Comparison of ENCODE assay signal across 23 mouse cellular contexts in genomic region chr8:108943132-108943531, GRCm38 (mm10).
A peak's percentile ranks its signal among the peaks of the same experiment; 100 is the strongest.
DNase-seq lines count a peak whose midpoint lies in the region; ATAC-seq lines count a peak whose summit lies in the region.
"Had no signal": no experiment of that assay in that cellular context is flagged by ENCODE, and none has a peak within 500 bp of the region (broad histone marks: within the 10 kb centered on the region; RNA-seq: fewer than 3 reads in every experiment).

No protein-coding gene starts in this region.

- H3K4me2 ChIP-seq in midbrain, embryonic 12.5 days (replicated peaks): no peak overlapping the region
- no peak overlapping the region for H3K4me2 ChIP-seq in forebrain, embryonic 15.5 days (replicated peaks)
- H3K4me2 ChIP-seq in hindbrain, embryonic 15.5 days: no peak overlapping the region
- H3K4me2 ChIP-seq in midbrain, embryonic 16.5 days (ENCODE audit: low read length): no peak overlapping the region
- H3K4me2 ChIP-seq: embryonic facial prominence, embryonic 15.5 days; heart, embryonic 15.5 days; kidney, embryonic 15.5 days; liver, embryonic 15.5 days; neural tube, embryonic 12.5 days had no signal

- peak overlapping the region; percentile 79 for H3K27ac ChIP-seq in midbrain, embryonic 12.5 days (replicated peaks)
- H3K27ac ChIP-seq in midbrain, embryonic 10.5 days (replicated peaks): no peak overlapping the region
- H3K27ac ChIP-seq in forebrain, embryonic 15.5 days (replicated peaks): peak overlapping the region; percentile 76
- H3K27ac ChIP-seq in hindbrain, embryonic 15.5 days (replicated peaks): peak overlapping the region; percentile 35; the same call in 1 of the 2 replicates
- peak overlapping the region; percentile 60 for H3K27ac ChIP-seq in midbrain, embryonic 16.5 days (ENCODE audit: low read length)
- H3K27ac ChIP-seq: embryonic facial prominence, embryonic 15.5 days; heart, embryonic 15.5 days; kidney, embryonic 15.5 days; liver, embryonic 15.5 days had no signal

- WGBS in midbrain, embryonic 12.5 days: 70% methylated on average over 11 of the region's 11 CpGs
- WGBS in midbrain, embryonic 10.5 days: 86% methylated on average over 11 of the region's 11 CpGs
- 34% methylated on average over 11 of the region's 11 CpGs for WGBS in forebrain, embryonic 15.5 days
- WGBS in hindbrain, embryonic 15.5 days: 58% methylated on average over 11 of the region's 11 CpGs
- WGBS in midbrain, embryonic 16.5 days: 54% methylated on average over 11 of the region's 11 CpGs

- H3K4me3 ChIP-seq in midbrain, embryonic 12.5 days: no peak overlapping the region
- H3K4me3 ChIP-seq in midbrain, embryonic 10.5 days: no peak overlapping the region
- no peak overlapping the region for H3K4me3 ChIP-seq in forebrain, embryonic 15.5 days
- H3K4me3 ChIP-seq in hindbrain, embryonic 15.5 days: no peak overlapping the region
- no peak overlapping the region for H3K4me3 ChIP-seq in midbrain, embryonic 16.5 days (ENCODE audit: low read depth, low read length)
- H3K4me3 ChIP-seq: embryonic facial prominence, embryonic 15.5 days; heart, embryonic 15.5 days; kidney, embryonic 15.5 days; liver, embryonic 15.5 days; neural tube, embryonic 12.5 days had no signal

- no peaks in the 10 kb centered on the region for H3K27me3 ChIP-seq in midbrain, embryonic 12.5 days
- no peaks in the 10 kb centered on the region for H3K27me3 ChIP-seq in midbrain, embryonic 10.5 days (ENCODE audit: low read depth, poor library complexity, severe bottlenecking)
- no peaks in the 10 kb centered on the region for H3K27me3 ChIP-seq in forebrain, embryonic 15.5 days
- H3K27me3 ChIP-seq in hindbrain, embryonic 15.5 days: no peaks in the 10 kb centered on the region
- H3K27me3 ChIP-seq in midbrain, embryonic 16.5 days (ENCODE audit: control insufficient read depth, insufficient read depth, low read depth, low read length): no peaks in the 10 kb centered on the region
- H3K27me3 ChIP-seq: embryonic facial prominence, embryonic 15.5 days; heart, embryonic 15.5 days; kidney, embryonic 15.5 days; liver, embryonic 15.5 days; neural tube, embryonic 12.5 days; Patski had no signal

- H3K9ac ChIP-seq in midbrain, embryonic 12.5 days (replicated peaks): no peak overlapping the region
- H3K9ac ChIP-seq in forebrain, embryonic 15.5 days (replicated peaks): no peak overlapping the region
- H3K9ac ChIP-seq in hindbrain, embryonic 15.5 days: no peak overlapping the region
- H3K9ac ChIP-seq in midbrain, embryonic 16.5 days (ENCODE audit: low read depth, low read length): no peak overlapping the region
- H3K9ac ChIP-seq: embryonic facial prominence, embryonic 15.5 days; heart, embryonic 15.5 days; kidney, embryonic 15.5 days; liver, embryonic 15.5 days; neural tube, embryonic 12.5 days had no signal

- H3K9me3 ChIP-seq in midbrain, embryonic 12.5 days: peaks cover 16% of the 10 kb centered on the region
- peaks cover 25% of the 10 kb centered on the region for H3K9me3 ChIP-seq in midbrain, embryonic 10.5 days (replicated peaks)
- no peaks in the 10 kb centered on the region for H3K9me3 ChIP-seq in forebrain, embryonic 15.5 days
- H3K9me3 ChIP-seq in hindbrain, embryonic 15.5 days: no peaks in the 10 kb centered on the region
- no peaks in the 10 kb centered on the region; the same call in 1 of the 2 replicates for H3K9me3 ChIP-seq in midbrain, embryonic 16.5 days (replicated peaks; ENCODE audit: control insufficient read depth, low read length, poor library complexity, severe bottlenecking)
- H3K9me3 ChIP-seq: heart, embryonic 15.5 days; liver, embryonic 15.5 days had no signal

- peak; percentile 45; the same call in 1 of the 2 replicates for ATAC-seq in midbrain, embryonic 12.5 days (ENCODE audit: low FRiP score, low read depth)
- 0 out of 2 replicates have a peak, but pooled peaks have one; percentile 57 for ATAC-seq in forebrain, embryonic 15.5 days (replicated peaks)
- ATAC-seq in hindbrain, embryonic 15.5 days (ENCODE audit: low FRiP score, low read depth): peak; percentile 67; the same call in 1 of the 2 replicates
- peak; percentile 40; the same call in 1 of the 2 replicates for ATAC-seq in midbrain, embryonic 16.5 days
- no peak for ATAC-seq in CD4-positive, CD25-positive, alpha-beta regulatory T cell, adult 4 months
- ATAC-seq: activated CD4-positive, CD25-positive, alpha-beta regulatory T cell, adult 4 months; inflammation-experienced regulatory T-cells, adult 6 months; Patski had no signal

- H3K36me3 ChIP-seq in midbrain, embryonic 12.5 days: peaks cover 59% of the 10 kb centered on the region
- H3K36me3 ChIP-seq in midbrain, embryonic 10.5 days: peaks cover 84% of the 10 kb centered on the region
- peaks cover 20% of the 10 kb centered on the region for H3K36me3 ChIP-seq in forebrain, embryonic 15.5 days
- peaks cover 18% of the 10 kb centered on the region for H3K36me3 ChIP-seq in hindbrain, embryonic 15.5 days
- H3K36me3 ChIP-seq in midbrain, embryonic 16.5 days (ENCODE audit: control insufficient read depth, insufficient read depth, low read length): peaks cover 25% of the 10 kb centered on the region

- no peak for DNase-seq in midbrain, embryonic 10.5 days (ENCODE audit: low spot score)
- DNase-seq in cerebellum, adult 9-10 months: no peak
- DNase-seq in kidney, adult 11 months: no peak
- DNase-seq: adrenal gland, postnatal 25 days; cerebellum, adult 2 months; heart, adult 18-20 months; left cerebral cortex, postnatal 4 days; lung, postnatal 10 days; right cerebral cortex, postnatal 4 days; thymus, postnatal 36 days had no signal

- H3K4me1 ChIP-seq in midbrain, embryonic 12.5 days: peaks cover 33% of the 10 kb centered on the region
- H3K4me1 ChIP-seq in midbrain, embryonic 10.5 days: peaks cover 39% of the 10 kb centered on the region
- peaks cover 33% of the 10 kb centered on the region for H3K4me1 ChIP-seq in forebrain, embryonic 15.5 days
- H3K4me1 ChIP-seq in hindbrain, embryonic 15.5 days (replicated peaks): peaks cover 34% of the 10 kb centered on the region
- peaks cover 34% of the 10 kb centered on the region for H3K4me1 ChIP-seq in midbrain, embryonic 16.5 days (ENCODE audit: control insufficient read depth, insufficient read depth, low read length)
- H3K4me1 ChIP-seq: embryonic facial prominence, embryonic 15.5 days; heart, embryonic 15.5 days; kidney, embryonic 15.5 days; liver, embryonic 15.5 days had no signal
